Mouse (Mus musculus) embryonic facial prominence, embryonic 14.5 days (tissue): ENCODE results near the gene Fzd4. TPM values are rescaled to one million over a fixed set of nuclear protein-coding genes. Genes with fewer than 3 reads are reported as not detected.

Experiments
- ATAC-seq: fragments of 200-750 bp; cut with Nextera tagmentation; 2 replicates; pipeline ENCODE4 v1.8.0; 2017; ENCODE audit warnings: low read depth, moderate number of reproducible peaks, moderate TSS enrichment
- DNase-seq: peaks from one replicate; pipeline ENCODE4 v3.0.0-alpha.2; 2015; ENCODE audit warnings: low spot score
- H3K27ac ChIP-seq: fragments of 300-500 bp; sonication (generic); replicated peaks from 2 replicates; pipeline ENCODE4 v1.5.1; 2014; ENCODE audit warnings: low read depth, mild to moderate bottlenecking, low read length, moderate library complexity
- H3K27me3 ChIP-seq: fragments of 300-500 bp; sonication (generic); replicated peaks from 2 replicates; pipeline ENCODE4 v1.6.1; 2014; ENCODE audit warnings: low read length; ENCODE audit not compliant: control insufficient read depth, insufficient read depth
- H3K36me3 ChIP-seq: fragments of 300-500 bp; sonication (generic); 2 replicates; pipeline ENCODE4 v1.6.1; 2014; ENCODE audit warnings: low read length, mixed read lengths; ENCODE audit not compliant: control insufficient read depth, insufficient read depth
- H3K4me1 ChIP-seq: fragments of 300-500 bp; sonication (generic); 2 replicates; pipeline ENCODE4 v1.6.1; 2014; ENCODE audit warnings: antibody characterized with exemption, low read length; ENCODE audit not compliant: control insufficient read depth, insufficient read depth
- H3K4me2 ChIP-seq: fragments of 300-500 bp; sonication (generic); 2 replicates; pipeline ENCODE4 v1.6.1; 2014; ENCODE audit warnings: low read depth, mild to moderate bottlenecking, low read length, moderate library complexity, mixed read lengths
- H3K4me3 ChIP-seq: fragments of 300-500 bp; sonication (generic); 2 replicates; pipeline ENCODE4 v1.5.1; 2014; ENCODE audit warnings: low read depth, mild to moderate bottlenecking, low read length
- H3K9ac ChIP-seq: fragments of 300-500 bp; sonication (generic); 2 replicates; pipeline ENCODE4 v1.6.1; 2014; ENCODE audit warnings: low read depth, mild to moderate bottlenecking, low read length, moderate library complexity, mixed read lengths
- H3K9me3 ChIP-seq: fragments of 300-500 bp; sonication (generic); 2 replicates; pipeline ENCODE4 v1.6.1; 2016; ENCODE audit warnings: low read length; ENCODE audit not compliant: control insufficient read depth
- WGBS: fragments of 180-500 bp; shearing (Covaris S2); extraction: QIAGEN DNeasy Blood & Tissue Kit; methylation state at CpG from one replicate; pipeline ENCODE4 v1.1.7; 2014; 5-methylcytosine and 5-hydroxymethylcytosine counted together
- polyA plus RNA-seq: library from polyadenylated mRNA; unstranded; fragments of >200 nt; fragmentation: Nextera tagmentation; extraction: Ambion mirVana; gene quantifications from 2 replicates; pipeline ENCODE4 v1.2.1, GENCODE M21; 2014

Fzd4 gene
- polyA plus RNA-seq, 1 experiment from 2014 or later = 20.2 TPM

GRCm38 (mm10) chr7:89441291-89441690 lies 37.1 kb downstream of the Fzd4 start:
- WGBS = 48% methylated on average over 7 of the region's 7 CpGs
- Histone ChIP-seq H3K4me3 (no peak overlapping the region), H3K27ac (no peak overlapping the region), H3K9me3 (no peaks in the 10 kb centered on the region), H3K4me2 (no peak overlapping the region), H3K4me1 (no peaks in the 10 kb centered on the region), H3K36me3 (no peaks in the 10 kb centered on the region), H3K9ac (no peak overlapping the region), H3K27me3 (no peaks in the 10 kb centered on the region)
- no peak for DNase-seq
- no peak for ATAC-seq

- H3K9ac ChIP-seq = no peak overlapping the region
- H3K27me3 ChIP-seq = no peaks in the 10 kb centered on the region
- DNase-seq = peak; percentile 73
- H3K4me1 ChIP-seq = no peaks in the 10 kb centered on the region
- no peak overlapping the region for H3K4me3 ChIP-seq
- peak; percentile 34; the same call in 1 of the 2 replicates for ATAC-seq
- no peak overlapping the region for H3K4me2 ChIP-seq
- H3K36me3 ChIP-seq = no peaks in the 10 kb centered on the region
- no peaks in the 10 kb centered on the region for H3K9me3 ChIP-seq
- H3K27ac ChIP-seq = no peak overlapping the region
- WGBS = 64% methylated on average over 4 of the region's 4 CpGs
Measured at GRCm38 (mm10) chr7:89442242-89442641, 38.1 kb downstream of the Fzd4 start.

GRCm38 (mm10) chr7:89445137-89445536 lies 41.0 kb downstream of the Fzd4 start:
- H3K4me3 ChIP-seq = no peak overlapping the region
- WGBS = 88% methylated on average over 4 of the region's 4 CpGs
- no peak overlapping the region for H3K27ac ChIP-seq
- H3K27me3 ChIP-seq = no peaks in the 10 kb centered on the region
- no peaks in the 10 kb centered on the region for H3K9me3 ChIP-seq
- no peaks in the 10 kb centered on the region for H3K36me3 ChIP-seq
- H3K4me1 ChIP-seq = no peaks in the 10 kb centered on the region
- ATAC-seq = no peak
- H3K4me2 ChIP-seq = no peak overlapping the region
- no peak for DNase-seq
- H3K9ac ChIP-seq = no peak overlapping the region

- WGBS = 63% methylated on average over 2 of the region's 2 CpGs
- DNase-seq (no peak), ATAC-seq (no peak)
Measured at GRCm38 (mm10) chr7:89450312-89450711, 46.2 kb downstream of the Fzd4 start.

GRCm38 (mm10) chr7:89456380-89457076 lies 52.4 kb downstream of the Fzd4 start:
- Histone ChIP-seq H3K27ac (no peak overlapping the region), H3K9ac (no peak overlapping the region), H3K36me3 (no peaks in the 10 kb centered on the region), H3K9me3 (no peaks in the 10 kb centered on the region), H3K4me2 (no peak overlapping the region), H3K4me1 (peaks cover 14% of the 10 kb centered on the region), H3K27me3 (no peaks in the 10 kb centered on the region), H3K4me3 (no peak overlapping the region)
- 14% methylated on average over 7 of the region's 7 CpGs for WGBS
- DNase-seq = peak; percentile 81
- ATAC-seq = peak; percentile 68

More at GRCm38 (mm10) chr7:89450312-89450711, 46.2 kb downstream of the Fzd4 start:
- no peaks in the 10 kb centered on the region for H3K4me1 ChIP-seq
- H3K27me3 ChIP-seq = no peaks in the 10 kb centered on the region
- no peak overlapping the region for H3K4me3 ChIP-seq
- no peaks in the 10 kb centered on the region for H3K36me3 ChIP-seq
- H3K9ac ChIP-seq = no peak overlapping the region
- H3K27ac ChIP-seq = no peak overlapping the region
- no peak overlapping the region for H3K4me2 ChIP-seq
- no peaks in the 10 kb centered on the region for H3K9me3 ChIP-seq

- ATAC-seq (no peak), DNase-seq (no peak)
- H3K36me3 ChIP-seq = no peaks in the 10 kb centered on the region
- no peaks in the 10 kb centered on the region for H3K9me3 ChIP-seq
- no peak overlapping the region for H3K9ac ChIP-seq
- no peak overlapping the region for H3K27ac ChIP-seq
- 69% methylated on average over 2 of the region's 2 CpGs for WGBS
- no peak overlapping the region for H3K4me2 ChIP-seq
- no peaks in the 10 kb centered on the region for H3K27me3 ChIP-seq
- H3K4me1 ChIP-seq = peaks cover 25% of the 10 kb centered on the region
- H3K4me3 ChIP-seq = no peak overlapping the region
Measured at GRCm38 (mm10) chr7:89459691-89460090, 55.5 kb downstream of the Fzd4 start.

- Histone ChIP-seq H3K27me3 (no peaks in the 10 kb centered on the region), H3K9me3 (no peaks in the 10 kb centered on the region), H3K4me3 (no peak overlapping the region), H3K27ac (no peak overlapping the region), H3K9ac (no peak overlapping the region), H3K4me2 (no peak overlapping the region), H3K4me1 (peaks cover 25% of the 10 kb centered on the region), H3K36me3 (no peaks in the 10 kb centered on the region)
- ATAC-seq = no peak
- DNase-seq = no peak
Measured at GRCm38 (mm10) chr7:89460911-89461310, 56.8 kb downstream of the Fzd4 start.

GRCm38 (mm10) chr7:89461351-89461750 lies 57.2 kb downstream of the Fzd4 start:
- no peaks in the 10 kb centered on the region for H3K36me3 ChIP-seq
- peaks cover 21% of the 10 kb centered on the region for H3K4me1 ChIP-seq
- peak; percentile 69 for ATAC-seq
- peak; percentile 81 for DNase-seq
- no peak overlapping the region for H3K4me2 ChIP-seq
- WGBS = 24% methylated on average over 3 of the region's 3 CpGs
- no peak overlapping the region for H3K27ac ChIP-seq
- no peaks in the 10 kb centered on the region for H3K9me3 ChIP-seq
- no peak overlapping the region for H3K4me3 ChIP-seq
- H3K27me3 ChIP-seq = no peaks in the 10 kb centered on the region
- H3K9ac ChIP-seq = no peak overlapping the region
